Mouse (Mus musculus) stomach, postnatal 0 days (tissue): ENCODE data around the gene Ctsw.

Experiments
- CTCF ChIP-seq: IDR thresholded peaks from 2 replicates; pipeline ENCODE4 v1.5.1; 2016; ENCODE audit warnings: antibody characterized with exemption, low read depth, mild to moderate bottlenecking, moderate library complexity
- EP300 ChIP-seq: optimal IDR thresholded peaks from 2 replicates; pipeline ENCODE3; 2016; ENCODE audit warnings: antibody characterized with exemption

DNA sequence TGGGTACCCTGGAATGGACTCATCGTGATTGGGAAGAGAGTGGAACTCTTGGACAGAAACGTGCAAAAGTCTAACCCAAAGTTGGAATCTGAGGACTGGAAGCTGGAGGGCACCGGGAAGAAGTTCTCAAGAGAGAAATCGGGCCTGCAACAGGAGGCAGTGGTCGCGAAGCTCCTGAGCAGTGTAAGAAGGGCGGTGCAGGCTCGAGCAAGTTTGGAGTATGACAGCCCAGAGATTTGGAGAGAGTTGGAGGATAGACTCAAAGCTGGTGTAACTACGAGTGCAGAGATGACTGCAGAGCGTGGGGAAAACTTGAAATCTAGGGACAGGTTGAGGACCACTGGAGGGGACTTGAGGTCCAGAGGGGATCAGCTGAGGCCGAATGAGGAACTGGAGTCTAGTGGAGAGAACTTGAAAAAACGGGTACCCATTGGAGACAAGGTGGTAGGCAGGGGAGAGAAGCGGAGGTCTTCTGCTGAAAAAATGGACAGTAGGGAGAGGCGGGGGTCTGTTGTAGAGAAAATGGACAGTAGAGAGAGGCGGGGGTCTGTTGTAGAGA lies 42.8 kb upstream of the Ctsw start:
- no peak for TF ChIP-seq CTCF
- TF ChIP-seq EP300 = no peak
